Mouse (Mus musculus) lung, postnatal 0 days (tissue): ENCODE results near the gene Gm28048.

Experiments used
- CTCF ChIP-seq: IDR thresholded peaks from 2 replicates; pipeline ENCODE4 v1.5.1; 2016; ENCODE audit warnings: antibody characterized with exemption, mild to moderate bottlenecking
- EP300 ChIP-seq: IDR thresholded peaks from 2 replicates; pipeline ENCODE4 v1.6.1; 2016; ENCODE audit warnings: antibody characterized with exemption, mild to moderate bottlenecking, control low read depth

GRCm38 (mm10) chr11:22886991-22887390 lies 94.9 kb downstream of the Gm28048 start:
- no peak for TF ChIP-seq CTCF
- no peak for TF ChIP-seq EP300
